Mouse (Mus musculus) kidney, embryonic 15.5 days (tissue): ENCODE results near the gene Gm4787. TPM values are rescaled to one million over a fixed set of nuclear protein-coding genes. Genes with fewer than 3 reads are reported as not detected.
A peak's percentile ranks its signal among the peaks of the same experiment; 100 is the strongest.
"Not testable (repeated sequence)": the region's sequence is repeated elsewhere in the genome, so short reads cannot be mapped to it uniquely, and the experiment has no call there.

Experiments
- ATAC-seq: fragments of 200-750 bp; cut with Nextera tagmentation; replicated peaks from 2 replicates; pipeline ENCODE4 v1.8.0; 2017; ENCODE audit warnings: moderate TSS enrichment; ENCODE audit not compliant: low FRiP score
- H3K27ac ChIP-seq: fragments of 300-500 bp; sonication (generic); 2 replicates; pipeline ENCODE4 v1.5.1; 2015; ENCODE audit warnings: mild to moderate bottlenecking, inconsistent platforms
- H3K27me3 ChIP-seq: fragments of 300-500 bp; sonication (generic); 2 replicates; pipeline ENCODE4 v1.6.1; 2015; ENCODE audit warnings: inconsistent platforms
- H3K36me3 ChIP-seq: fragments of 300-500 bp; sonication (generic); 2 replicates; pipeline ENCODE4 v1.6.1; 2015; ENCODE audit warnings: inconsistent platforms
- H3K4me1 ChIP-seq: fragments of 300-500 bp; sonication (generic); 2 replicates; pipeline ENCODE4 v1.6.1; 2015; ENCODE audit warnings: inconsistent platforms
- H3K4me2 ChIP-seq: fragments of 300-500 bp; sonication (generic); 2 replicates; pipeline ENCODE4 v1.6.1; 2015; ENCODE audit warnings: moderate library complexity, mild to moderate bottlenecking, inconsistent platforms
- H3K4me3 ChIP-seq: fragments of 300-500 bp; sonication (generic); replicated peaks from 2 replicates; pipeline ENCODE4 v1.5.1; 2015; ENCODE audit warnings: mild to moderate bottlenecking, inconsistent platforms
- H3K9ac ChIP-seq: fragments of 300-500 bp; sonication (generic); 2 replicates; pipeline ENCODE4 v1.6.1; 2015; ENCODE audit warnings: mild to moderate bottlenecking, inconsistent platforms
- H3K9me3 ChIP-seq: fragments of 300-500 bp; sonication (generic); replicated peaks from 2 replicates; pipeline ENCODE4 v1.6.1; 2016; ENCODE audit warnings: inconsistent platforms
- WGBS: fragments of 180-500 bp; shearing (Covaris S2); methylation state at CpG from one replicate; pipeline ENCODE4 v1.1.7; 2015; ENCODE audit warnings: mixed read lengths; 5-methylcytosine and 5-hydroxymethylcytosine counted together
- polyA plus RNA-seq: library from polyadenylated mRNA; unstranded; fragments of >200 nt; fragmentation: Nextera tagmentation; extraction: Ambion mirVana; gene quantifications from 2 replicates; pipeline ENCODE4 v1.2.1, GENCODE M21; 2015

The Gm4787 gene
- 0.13 and 0.21 TPM in 2 replicates for polyA plus RNA-seq

GRCm38 (mm10) chr12:81379364-81379763, at the start of gene Gm4787:
Gene Gm4787 (minus strand): TSS chr12:81379464.
- H3K27me3 ChIP-seq, ATAC-seq, H3K27ac ChIP-seq, H3K4me3 ChIP-seq, H3K9ac ChIP-seq, H3K4me2 ChIP-seq, H3K9me3 ChIP-seq, H3K4me1 ChIP-seq, H3K36me3 ChIP-seq: not testable (repeated sequence)
- WGBS = 82% methylated on average over 1 of the region's 1 CpGs

- Histone ChIP-seq H3K9me3 (peaks cover 25% of the 10 kb centered on the region), H3K27ac (no peak within 1 kb of the TSS), H3K4me2 (no peak within 1 kb of the TSS), H3K36me3 (peaks cover 25% of the 10 kb centered on the region), H3K9ac (no peak within 1 kb of the TSS), H3K27me3 (no peaks in the 10 kb centered on the region), H3K4me1 (no peaks in the 10 kb centered on the region), H3K4me3 (no peak within 1 kb of the TSS)
- WGBS = 86% methylated on average over 1 of the region's 1 CpGs
- no peak for ATAC-seq
Observed at GRCm38 (mm10) chr12:81421846-81422245, 42.6 kb upstream of the Gm4787 start, which contains the start of gene Adam4. Gene Adam4 (minus strand): TSS chr12:81421946.

GRCm38 (mm10) chr12:81413211-81413610, 33.9 kb upstream of the Gm4787 start:
- no peak for ATAC-seq
- Histone ChIP-seq H3K4me1 (no peaks in the 10 kb centered on the region), H3K4me2 (no peak overlapping the region), H3K36me3 (no peaks in the 10 kb centered on the region), H3K27me3 (no peaks in the 10 kb centered on the region), H3K4me3 (no peak overlapping the region), H3K27ac (no peak overlapping the region), H3K9me3 (no peaks in the 10 kb centered on the region), H3K9ac (no peak overlapping the region)
- whole genome bisulfite sequencing = 82% methylated on average over 3 of the region's 3 CpGs

DNA sequence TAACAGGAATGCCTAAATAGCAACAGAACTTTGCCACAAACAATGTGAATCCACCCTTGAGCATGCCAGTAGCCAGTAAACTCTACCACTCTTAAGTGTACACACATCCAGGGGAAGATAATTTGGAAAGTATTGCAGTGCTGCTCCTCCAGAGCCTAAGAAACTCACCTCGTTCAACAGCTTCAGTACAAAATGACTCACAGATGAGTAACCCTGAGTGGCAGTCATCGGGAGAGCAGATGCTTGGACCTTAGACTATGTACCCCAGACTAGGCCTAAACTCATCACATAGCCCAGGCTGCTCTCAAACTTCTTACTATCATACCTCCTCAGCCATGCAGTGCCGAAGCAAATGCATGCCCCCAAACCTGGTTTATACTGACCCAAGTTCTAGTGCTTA, 29.7 kb upstream of the Gm4787 start:
- Histone ChIP-seq H3K27ac (no peak overlapping the region), H3K36me3 (no peaks in the 10 kb centered on the region), H3K27me3 (no peaks in the 10 kb centered on the region), H3K4me3 (no peak overlapping the region), H3K4me1 (no peaks in the 10 kb centered on the region), H3K9me3 (no peaks in the 10 kb centered on the region), H3K4me2 (no peak overlapping the region), H3K9ac (no peak overlapping the region)
- no peak for ATAC-seq
- WGBS = 92% methylated on average over 3 of the region's 3 CpGs

GRCm38 (mm10) chr12:81402187-81402586, 22.9 kb upstream of the Gm4787 start:
- H3K36me3 ChIP-seq = no peaks in the 10 kb centered on the region
- no peaks in the 10 kb centered on the region for H3K27me3 ChIP-seq
- no peak overlapping the region for H3K4me2 ChIP-seq
- H3K9ac ChIP-seq = no peak overlapping the region
- no peak overlapping the region for H3K27ac ChIP-seq
- no peak overlapping the region for H3K4me3 ChIP-seq
- no peaks in the 10 kb centered on the region for H3K9me3 ChIP-seq
- H3K4me1 ChIP-seq = no peaks in the 10 kb centered on the region
- 0 out of 2 replicates have a peak, but pooled peaks have one; percentile 67 for ATAC-seq
- WGBS = 14% methylated on average over 1 of the region's 1 CpGs

DNA sequence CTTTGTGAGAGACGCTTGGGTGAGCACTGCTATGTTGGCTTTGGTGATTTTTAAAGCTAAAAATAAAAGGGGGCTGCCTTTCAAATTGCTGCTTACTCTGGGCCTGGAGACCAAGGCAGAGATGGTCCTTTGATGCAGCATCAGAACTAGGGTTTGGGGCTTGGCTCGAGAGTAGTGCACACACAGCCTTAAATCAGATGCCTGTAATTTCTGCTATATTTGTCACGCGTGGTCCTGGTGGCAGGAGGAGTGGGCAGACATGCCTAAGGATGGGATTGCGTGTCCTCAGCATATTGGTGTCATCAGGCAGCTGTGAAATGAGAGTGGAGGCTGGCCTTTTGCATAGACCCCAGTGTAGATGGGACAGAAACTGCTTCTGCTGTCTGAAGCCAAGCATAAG, 45.4 kb downstream of the Gm4787 start:
- H3K9me3 ChIP-seq = no peaks in the 10 kb centered on the region
- H3K27me3 ChIP-seq = peaks cover 54% of the 10 kb centered on the region
- WGBS = 70% methylated on average over 5 of the region's 5 CpGs
- peak overlapping the region; percentile 99; the same call in 1 of the 2 replicates for H3K4me2 ChIP-seq
- H3K4me1 ChIP-seq = peaks cover 21% of the 10 kb centered on the region
- no peak overlapping the region for H3K4me3 ChIP-seq
- H3K27ac ChIP-seq = no peak overlapping the region
- ATAC-seq = no peak
- no peaks in the 10 kb centered on the region for H3K36me3 ChIP-seq
- H3K9ac ChIP-seq = no peak overlapping the region

- H3K4me2 ChIP-seq = peak within 1 kb of the TSS; percentile 99
- peak; percentile 75 for ATAC-seq
- peak within 1 kb of the TSS; percentile 57 for H3K4me3 ChIP-seq
- no peak within 1 kb of the TSS for H3K27ac ChIP-seq
- peaks cover 54% of the 10 kb centered on the region for H3K27me3 ChIP-seq
- no peaks in the 10 kb centered on the region for H3K9me3 ChIP-seq
- no peaks in the 10 kb centered on the region for H3K36me3 ChIP-seq
- peak within 1 kb of the TSS; percentile 51 for H3K9ac ChIP-seq
- H3K4me1 ChIP-seq = peaks cover 21% of the 10 kb centered on the region
- under 1% methylated on average over 44 of the region's 47 CpGs for WGBS
Observed at GRCm38 (mm10) chr12:81332875-81333421, 46.3 kb downstream of the Gm4787 start, which contains the start of gene Slc8a3. Gene Slc8a3 (minus strand): TSS chr12:81333180.

DNA sequence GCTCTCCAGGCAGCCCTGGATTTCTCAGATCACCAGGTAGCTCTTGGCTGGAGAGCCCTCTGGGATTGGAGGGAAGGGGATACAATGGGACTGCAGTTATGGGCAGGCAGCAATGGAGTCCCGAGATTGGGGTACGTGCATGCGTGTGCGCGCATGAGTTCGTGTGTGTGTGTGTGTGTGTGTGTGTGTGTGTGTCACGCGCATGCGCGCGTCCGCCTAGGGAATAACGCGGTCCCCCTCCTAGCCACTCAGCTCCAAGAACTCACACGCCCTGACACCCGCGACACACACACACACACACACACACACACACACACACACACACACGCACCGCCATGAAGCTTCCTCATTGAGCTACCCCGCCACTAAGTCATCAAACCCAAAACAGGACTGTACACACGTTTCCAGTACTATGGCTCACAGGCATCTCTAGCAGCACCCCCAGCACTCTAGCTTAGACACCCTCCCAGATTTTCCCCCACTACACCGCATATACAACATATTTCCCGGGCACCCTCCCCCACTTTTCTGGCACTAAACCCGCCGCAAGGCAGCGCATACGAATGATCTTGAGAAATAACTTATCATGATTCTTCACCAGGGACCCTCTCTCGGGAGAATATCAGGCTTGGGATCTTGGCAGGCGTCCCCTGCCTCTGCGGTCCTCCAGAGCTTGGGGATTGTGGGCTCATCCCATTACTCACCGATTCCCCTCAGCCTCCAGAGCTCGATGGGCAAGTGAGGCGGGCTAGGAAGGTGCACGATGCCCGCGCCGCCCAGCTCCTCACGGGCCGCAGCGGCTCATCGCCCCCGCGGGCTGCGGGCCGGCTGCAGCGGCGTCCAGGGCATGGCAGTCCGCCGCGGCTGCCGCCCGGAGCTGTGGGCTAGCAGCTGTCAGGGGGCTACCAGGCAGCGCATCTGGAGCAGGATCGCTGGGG, 47.1 kb downstream of the Gm4787 start:
- ATAC-seq = peak; percentile 43; the same call in 1 of the 2 replicates
- H3K36me3 ChIP-seq = no peaks in the 10 kb centered on the region
- no peaks in the 10 kb centered on the region for H3K9me3 ChIP-seq
- H3K4me1 ChIP-seq = peaks cover 21% of the 10 kb centered on the region
- 2% methylated on average over 43 of the region's 54 CpGs for WGBS
- no peak overlapping the region for H3K27ac ChIP-seq
- peak overlapping the region; percentile 99 for H3K4me2 ChIP-seq
- H3K27me3 ChIP-seq = peaks cover 54% of the 10 kb centered on the region
- H3K9ac ChIP-seq = peak overlapping the region; percentile 51
- peak overlapping the region; percentile 57 for H3K4me3 ChIP-seq

DNA sequence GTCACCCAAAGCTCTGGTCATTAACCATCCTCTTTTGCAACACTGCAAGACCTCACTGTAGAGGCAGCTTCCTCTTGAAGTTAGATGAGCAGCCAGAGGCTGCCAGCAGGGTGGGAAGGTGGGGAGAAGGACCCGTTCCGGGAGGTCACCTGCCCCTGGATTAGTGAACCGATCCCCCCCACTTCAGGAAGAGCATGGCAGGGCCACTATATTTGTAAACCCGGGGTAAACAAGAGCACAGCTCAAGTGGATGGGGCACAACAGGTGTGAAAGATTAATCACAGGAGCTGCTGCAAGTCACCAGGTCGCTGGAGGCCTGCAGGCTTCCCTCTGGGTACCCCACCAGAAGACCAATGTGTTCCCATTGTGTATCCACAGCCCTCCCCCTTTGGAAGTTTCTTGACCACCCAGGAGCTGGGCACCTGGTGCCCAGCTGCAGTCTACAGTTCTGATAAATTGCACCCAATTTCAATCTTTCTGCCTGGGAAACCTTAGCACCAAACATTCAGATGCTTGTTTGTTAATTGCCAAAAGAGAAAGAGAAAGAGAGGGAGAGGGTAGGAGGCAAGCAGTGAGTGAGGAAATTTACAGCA, 48.1 kb downstream of the Gm4787 start:
- H3K4me2 ChIP-seq = no peak overlapping the region
- H3K9me3 ChIP-seq = no peaks in the 10 kb centered on the region
- H3K4me3 ChIP-seq = no peak overlapping the region
- WGBS = 52% methylated on average over 5 of the region's 5 CpGs
- H3K27ac ChIP-seq = no peak overlapping the region
- peaks cover 21% of the 10 kb centered on the region for H3K4me1 ChIP-seq
- ATAC-seq = no peak
- no peaks in the 10 kb centered on the region for H3K36me3 ChIP-seq
- H3K27me3 ChIP-seq = peaks cover 51% of the 10 kb centered on the region
- H3K9ac ChIP-seq = no peak overlapping the region

Other genes with a start within 250 kb of the Gm4787 start
- gene Slc8a3, start 46.3 kb downstream of the Gm4787 start, polyA plus RNA-seq = 0.48 and 1.1 TPM in 2 replicates
- gene Adam4, start 42.5 kb upstream of the Gm4787 start, polyA plus RNA-seq = 0.45 and 0.54 TPM in 2 replicates
- 129 and 143 TPM in 2 replicates for gene Cox16, start 105.7 kb upstream of the Gm4787 start, polyA plus RNA-seq
- 28.8 TPM in 2 replicates for gene Gm20498, start 153.4 kb upstream of the Gm4787 start, polyA plus RNA-seq
- 39.8 and 41.6 TPM in 2 replicates for gene Synj2bp, start 153.4 kb upstream of the Gm4787 start, polyA plus RNA-seq
- gene Adam21, start 189.0 kb upstream of the Gm4787 start, polyA plus RNA-seq = 0.34 and 0.37 TPM in 2 replicates
- 61.9 and 70.8 TPM in 2 replicates for gene Med6, start 215.5 kb upstream of the Gm4787 start, polyA plus RNA-seq